Mouse (Mus musculus) midbrain, embryonic 14.5 days (tissue): ENCODE results near the gene Ptprs. TPM values are rescaled to one million over a fixed set of nuclear protein-coding genes. Genes with fewer than 3 reads are reported as not detected.

Experiments used
- ATAC-seq: fragments of 200-750 bp; cut with Nextera tagmentation; 2 replicates; pipeline ENCODE4 v1.8.0; 2017; ENCODE audit warnings: moderate number of reproducible peaks, moderate library complexity; ENCODE audit not compliant: low FRiP score, low TSS enrichment
- DNase-seq: peaks from one replicate; pipeline ENCODE4 v3.0.0-alpha.2; 2015
- H3K27ac ChIP-seq: fragments of 300-500 bp; sonication (generic); replicated peaks from 2 replicates; pipeline ENCODE4 v1.5.1; 2014; ENCODE audit warnings: mild to moderate bottlenecking, low read depth, low read length, moderate library complexity
- H3K27me3 ChIP-seq: fragments of 300-500 bp; sonication (generic); 2 replicates; pipeline ENCODE4 v1.6.1; 2014; ENCODE audit warnings: low read length, control low read depth, mixed read lengths; ENCODE audit not compliant: control insufficient read depth, insufficient read depth
- H3K36me3 ChIP-seq: fragments of 300-500 bp; sonication (generic); 2 replicates; pipeline ENCODE4 v1.6.1; 2014; ENCODE audit warnings: low read length, control low read depth; ENCODE audit not compliant: control insufficient read depth, insufficient read depth
- H3K4me1 ChIP-seq: fragments of 300-500 bp; sonication (generic); 2 replicates; pipeline ENCODE4 v1.6.1; 2014; ENCODE audit warnings: mild to moderate bottlenecking, antibody characterized with exemption, low read length, control low read depth; ENCODE audit not compliant: control insufficient read depth, insufficient read depth
- H3K4me2 ChIP-seq: fragments of 300-500 bp; sonication (generic); 2 replicates; pipeline ENCODE4 v1.6.1; 2014; ENCODE audit warnings: mild to moderate bottlenecking, low read length, moderate library complexity
- H3K4me3 ChIP-seq: fragments of 300-500 bp; sonication (generic); replicated peaks from 2 replicates; pipeline ENCODE4 v1.5.1; 2014; ENCODE audit warnings: low read depth, low read length
- H3K9ac ChIP-seq: fragments of 300-500 bp; sonication (generic); replicated peaks from 2 replicates; pipeline ENCODE4 v1.6.1; 2014; ENCODE audit warnings: mild to moderate bottlenecking, low read length, moderate library complexity
- H3K9me3 ChIP-seq: fragments of 300-500 bp; sonication (generic); 2 replicates; pipeline ENCODE4 v1.6.1; 2016; ENCODE audit warnings: low read length, control low read depth, mixed read lengths; ENCODE audit not compliant: control insufficient read depth
- WGBS: fragments of 180-500 bp; shearing (Covaris S2); extraction: QIAGEN DNeasy Blood & Tissue Kit; methylation state at CpG from one replicate; pipeline ENCODE4 v1.1.7; 2014; 5-methylcytosine and 5-hydroxymethylcytosine counted together
- microRNA-seq: library from miRNA; unstranded; fragments of <30 nt; microRNA quantifications from one replicate; pipeline ENCODE4, GENCODE M21; 2016
- polyA plus RNA-seq: library from polyadenylated mRNA; unstranded; fragments of >200 nt; fragmentation: Nextera tagmentation; extraction: Ambion mirVana; gene quantifications from 2 replicates; pipeline ENCODE4 v1.2.1, GENCODE M21; 2014

Ptprs gene
- polyA plus RNA-seq, 1 experiment from 2014 or later, result 304 TPM

GRCm38 (mm10) chr17:56372109-56372508 is 104.2 kb downstream of the Ptprs start:
- WGBS, result 76% methylated on average over 4 of the region's 4 CpGs
- Histone ChIP-seq H3K4me3 (no peak overlapping the region), H3K4me2 (no peak overlapping the region), H3K27ac (no peak overlapping the region), H3K9me3 (no peaks in the 10 kb centered on the region), H3K9ac (no peak overlapping the region), H3K36me3 (peaks cover 96% of the 10 kb centered on the region), H3K27me3 (no peaks in the 10 kb centered on the region), H3K4me1 (no peaks in the 10 kb centered on the region)
- ATAC-seq (no peak), DNase-seq (no peak)

GRCm38 (mm10) chr17:56371029-56371660 is 105.1 kb downstream of the Ptprs start:
- Histone ChIP-seq H3K27me3 (no peaks in the 10 kb centered on the region), H3K4me1 (no peaks in the 10 kb centered on the region), H3K27ac (no peak overlapping the region), H3K4me3 (no peak overlapping the region), H3K36me3 (peaks cover 89% of the 10 kb centered on the region), H3K9me3 (no peaks in the 10 kb centered on the region), H3K9ac (no peak overlapping the region), H3K4me2 (no peak overlapping the region)
- ATAC-seq (no peak), DNase-seq (no peak)
- WGBS, result 88% methylated on average over 15 of the region's 15 CpGs

- no peak overlapping the region for H3K9ac ChIP-seq
- no peak overlapping the region for H3K4me2 ChIP-seq
- H3K4me3 ChIP-seq, result no peak overlapping the region
- H3K4me1 ChIP-seq, result 0 out of 2 replicates have a peak, but pooled peaks cover 2% of the 10 kb centered on the region
- no peaks in the 10 kb centered on the region for H3K9me3 ChIP-seq
- H3K27ac ChIP-seq, result no peak overlapping the region
- WGBS, result 96% methylated on average over 3 of the region's 3 CpGs
- DNase-seq (no peak), ATAC-seq (no peak)
- H3K27me3 ChIP-seq, result no peaks in the 10 kb centered on the region
- H3K36me3 ChIP-seq, result peaks cover 84% of the 10 kb centered on the region
Measured at GRCm38 (mm10) chr17:56370090-56370489, 106.2 kb downstream of the Ptprs start.

GRCm38 (mm10) chr17:56368291-56368790 is 107.9 kb downstream of the Ptprs start:
- Histone ChIP-seq H3K36me3 (peaks cover 76% of the 10 kb centered on the region), H3K4me1 (0 out of 2 replicates have a peak, but pooled peaks cover 2% of the 10 kb centered on the region), H3K9ac (no peak overlapping the region), H3K27me3 (no peaks in the 10 kb centered on the region), H3K4me2 (no peak overlapping the region), H3K27ac (0 out of 2 replicates have a peak overlapping the region, but pooled peaks have one; percentile 20), H3K4me3 (no peak overlapping the region), H3K9me3 (no peaks in the 10 kb centered on the region)
- DNase-seq (no peak), ATAC-seq (no peak)
- WGBS, result 89% methylated on average over 6 of the region's 6 CpGs

- 67% methylated on average over 7 of the region's 7 CpGs for WGBS
- H3K4me1 ChIP-seq, result 0 out of 2 replicates have a peak, but pooled peaks cover 2% of the 10 kb centered on the region
Measured at GRCm38 (mm10) chr17:56365791-56366673, 110.3 kb downstream of the Ptprs start.

More at GRCm38 (mm10) chr17:56365791-56366673, 110.3 kb downstream of the Ptprs start:
- no peak overlapping the region for H3K4me2 ChIP-seq
- no peak for ATAC-seq
- H3K36me3 ChIP-seq, result peaks cover 72% of the 10 kb centered on the region
- no peaks in the 10 kb centered on the region for H3K9me3 ChIP-seq
- no peaks in the 10 kb centered on the region for H3K27me3 ChIP-seq
- no peak overlapping the region for H3K4me3 ChIP-seq
- no peak for DNase-seq
- H3K9ac ChIP-seq, result no peak overlapping the region; the same call in 1 of the 2 replicates
- H3K27ac ChIP-seq, result peak overlapping the region; percentile 78

Small RNA genes lying within 50 kb of the gene (microRNA-seq; reads per million reads assigned to microRNA genes)
- 7.2 reads per million, percentile 30 among the genes with 10 or more reads in this experiment for gene Mir6977

Other genes starting within 250 kb of the Ptprs start
- gene Fem1a, start 219.7 kb downstream of the Ptprs start, polyA plus RNA-seq, result 16.9 and 21.4 TPM in 2 replicates
- 0.78 and 1.6 TPM in 2 replicates for gene Ticam1, start 199.7 kb downstream of the Ptprs start, polyA plus RNA-seq
- gene Plin3, start 183.6 kb downstream of the Ptprs start, polyA plus RNA-seq, result 6.4 and 11.6 TPM in 2 replicates
- not detected in 2 replicates for gene Arrdc5, start 176.2 kb downstream of the Ptprs start, polyA plus RNA-seq
- 11.3 and 21.5 TPM in 2 replicates for gene Uhrf1, start 173.2 kb downstream of the Ptprs start, polyA plus RNA-seq
- gene Kdm4b, start 150.4 kb downstream of the Ptprs start, polyA plus RNA-seq, result 72.4 and 78.9 TPM in 2 replicates
- not detected in 2 replicates for gene Znrf4, start 35.9 kb upstream of the Ptprs start, polyA plus RNA-seq
- gene Gm20219, start 77.9 kb upstream of the Ptprs start, polyA plus RNA-seq, result 0.95 and 1.2 TPM in 2 replicates
- gene Safb2, start 108.1 kb upstream of the Ptprs start, polyA plus RNA-seq, result 43.0 and 51.4 TPM in 2 replicates
- gene Safb, start 108.3 kb upstream of the Ptprs start, polyA plus RNA-seq, result 79.2 and 89.6 TPM in 2 replicates
- gene 2410015M20Rik, start 133.3 kb upstream of the Ptprs start, polyA plus RNA-seq, result 192 and 195 TPM in 2 replicates
- 1,168 and 1,300 TPM in 2 replicates for gene Rpl36, start 136.9 kb upstream of the Ptprs start, polyA plus RNA-seq
- gene Lonp1, start 150.4 kb upstream of the Ptprs start, polyA plus RNA-seq, result 44.5 and 46.1 TPM in 2 replicates
- 1.6 TPM in 2 replicates for gene Catsperd, start 151.7 kb upstream of the Ptprs start, polyA plus RNA-seq
- 104 and 105 TPM in 2 replicates for gene Ranbp3, start 196.8 kb upstream of the Ptprs start, polyA plus RNA-seq
- gene Ndufa11, start 241.3 kb upstream of the Ptprs start, polyA plus RNA-seq, result 478 and 643 TPM in 2 replicates
- 17.6 and 18.5 TPM in 2 replicates for gene Vmac, start 241.5 kb upstream of the Ptprs start, polyA plus RNA-seq